Mouse (Mus musculus) stomach, embryonic 16.5 days (tissue): ENCODE data around the gene Epha8. TPM values are rescaled to one million over a fixed set of nuclear protein-coding genes. Genes with fewer than 3 reads are reported as not detected.

ENCODE experiments used
- ATAC-seq: fragments of 200-750 bp; cut with Nextera tagmentation; 2 replicates; pipeline ENCODE4 v1.8.0; 2017; ENCODE audit warnings: moderate number of reproducible peaks, moderate TSS enrichment; ENCODE audit not compliant: insufficient read depth, low FRiP score
- H3K27ac ChIP-seq: fragments of 300-500 bp; sonication (generic); 2 replicates; pipeline ENCODE4 v1.5.1; 2014; ENCODE audit warnings: low read length
- H3K27me3 ChIP-seq: fragments of 300-500 bp; sonication (generic); 2 replicates; pipeline ENCODE4 v1.6.1; 2014; ENCODE audit warnings: low read length, control low read depth, mixed read lengths; ENCODE audit not compliant: control insufficient read depth, insufficient read depth
- H3K36me3 ChIP-seq: fragments of 300-500 bp; sonication (generic); 2 replicates; pipeline ENCODE4 v1.6.1; 2014; ENCODE audit warnings: low read length; ENCODE audit not compliant: control insufficient read depth, insufficient read depth
- H3K4me1 ChIP-seq: fragments of 300-500 bp; sonication (generic); 2 replicates; pipeline ENCODE4 v1.6.1; 2014; ENCODE audit warnings: low read length, control low read depth, mixed read lengths; ENCODE audit not compliant: control insufficient read depth, insufficient read depth
- H3K4me2 ChIP-seq: fragments of 300-500 bp; sonication (generic); 2 replicates; pipeline ENCODE4 v1.6.1; 2014; ENCODE audit warnings: low read depth, low read length, mixed read lengths
- H3K4me3 ChIP-seq: fragments of 300-500 bp; sonication (generic); replicated peaks from 2 replicates; pipeline ENCODE4 v1.5.1; 2014; ENCODE audit warnings: mild to moderate bottlenecking, low read length
- H3K9ac ChIP-seq: fragments of 300-500 bp; sonication (generic); 2 replicates; pipeline ENCODE4 v1.6.1; 2014; ENCODE audit warnings: low read length
- H3K9me3 ChIP-seq: fragments of 300-500 bp; sonication (generic); replicated peaks from 2 replicates; pipeline ENCODE4 v1.6.1; 2016; ENCODE audit warnings: low read length, control low read depth; ENCODE audit not compliant: control insufficient read depth
- WGBS: fragments of 180-500 bp; shearing (Covaris S2); extraction: QIAGEN DNeasy Blood & Tissue Kit; methylation state at CpG from one replicate; pipeline ENCODE4 v1.1.7; 2014; 5-methylcytosine and 5-hydroxymethylcytosine counted together
- polyA plus RNA-seq: library from polyadenylated mRNA; unstranded; fragments of >200 nt; fragmentation: Nextera tagmentation; extraction: Ambion mirVana; gene quantifications from 2 replicates; pipeline ENCODE4 v1.2.1, GENCODE M21; 2015

The Epha8 gene
- polyA plus RNA-seq, 1 experiment from 2014 or later = 0.39 TPM

GRCm38 (mm10) chr4:136892371-136892770, 64.2 kb downstream of the Epha8 start:
- Histone ChIP-seq H3K4me3 (peak overlapping the region; percentile 3; the same call in 1 of the 2 replicates), H3K9me3 (no peaks in the 10 kb centered on the region), H3K9ac (no peak overlapping the region), H3K27me3 (peaks cover 3% of the 10 kb centered on the region; the same call in 1 of the 2 replicates), H3K4me2 (no peak overlapping the region), H3K27ac (no peak overlapping the region), H3K36me3 (no peaks in the 10 kb centered on the region), H3K4me1 (0 out of 2 replicates have a peak, but pooled peaks cover 3% of the 10 kb centered on the region)
- ATAC-seq = no peak
- WGBS = 62% methylated on average over 7 of the region's 7 CpGs

GRCm38 (mm10) chr4:136891115-136891514, 65.5 kb downstream of the Epha8 start:
- whole genome bisulfite sequencing = 78% methylated on average over 4 of the region's 4 CpGs
- H3K4me3 ChIP-seq = no peak overlapping the region
- 0 out of 2 replicates have a peak, but pooled peaks cover 3% of the 10 kb centered on the region for H3K27me3 ChIP-seq
- H3K4me2 ChIP-seq = no peak overlapping the region
- H3K4me1 ChIP-seq = 0 out of 2 replicates have a peak, but pooled peaks cover 3% of the 10 kb centered on the region
- H3K9me3 ChIP-seq = no peaks in the 10 kb centered on the region
- H3K36me3 ChIP-seq = no peaks in the 10 kb centered on the region
- no peak for ATAC-seq
- no peak overlapping the region for H3K27ac ChIP-seq
- no peak overlapping the region for H3K9ac ChIP-seq

GRCm38 (mm10) chr4:136889981-136890380, 66.6 kb downstream of the Epha8 start:
- H3K4me1 ChIP-seq = no peaks in the 10 kb centered on the region
- H3K9ac ChIP-seq = no peak overlapping the region
- H3K9me3 ChIP-seq = no peaks in the 10 kb centered on the region
- 83% methylated on average over 15 of the region's 15 CpGs for WGBS
- H3K4me2 ChIP-seq = no peak overlapping the region
- no peak overlapping the region for H3K4me3 ChIP-seq
- H3K27ac ChIP-seq = no peak overlapping the region
- H3K27me3 ChIP-seq = no peaks in the 10 kb centered on the region
- H3K36me3 ChIP-seq = no peaks in the 10 kb centered on the region
- no peak for ATAC-seq

- Histone ChIP-seq H3K27ac (no peak overlapping the region), H3K27me3 (no peaks in the 10 kb centered on the region), H3K9me3 (no peaks in the 10 kb centered on the region), H3K4me3 (no peak overlapping the region), H3K4me2 (no peak overlapping the region), H3K4me1 (no peaks in the 10 kb centered on the region), H3K36me3 (no peaks in the 10 kb centered on the region), H3K9ac (no peak overlapping the region)
- ATAC-seq = no peak
- 48% methylated on average over 5 of the region's 5 CpGs for WGBS
Measured at GRCm38 (mm10) chr4:136887714-136888113, 68.9 kb downstream of the Epha8 start.

- Histone ChIP-seq H3K9ac (no peak within 1 kb of the TSS), H3K27ac (no peak within 1 kb of the TSS), H3K36me3 (no peaks in the 10 kb centered on the region), H3K27me3 (no peaks in the 10 kb centered on the region), H3K9me3 (no peaks in the 10 kb centered on the region), H3K4me3 (no peak within 1 kb of the TSS; the same call in 1 of the 2 replicates), H3K4me2 (no peak within 1 kb of the TSS), H3K4me1 (no peaks in the 10 kb centered on the region)
- no peak for ATAC-seq
- 77% methylated on average over 7 of the region's 7 CpGs for WGBS
Measured at GRCm38 (mm10) chr4:136886101-136886500, 70.5 kb downstream of the Epha8 start, which contains the start of gene C1qb. C1qb (minus strand) TSS chr4:136886187.

Other genes with a start within 250 kb of the Epha8 start
- 3.3 and 3.8 TPM in 2 replicates for gene Ephb2, start 120.8 kb downstream of the Epha8 start, polyA plus RNA-seq
- 72.6 and 79.3 TPM in 2 replicates for gene C1qb, start 70.6 kb downstream of the Epha8 start, polyA plus RNA-seq
- 28.4 and 29.3 TPM in 2 replicates for gene C1qc, start 63.8 kb downstream of the Epha8 start, polyA plus RNA-seq
- 60.6 and 76.6 TPM in 2 replicates for gene C1qa, start 58.0 kb downstream of the Epha8 start, polyA plus RNA-seq
- gene Zbtb40, start 92.0 kb upstream of the Epha8 start, polyA plus RNA-seq = 3.5 and 4.2 TPM in 2 replicates